Mouse (Mus musculus): Measurements from ENCODE around the gene Mgat1.

DNA sequence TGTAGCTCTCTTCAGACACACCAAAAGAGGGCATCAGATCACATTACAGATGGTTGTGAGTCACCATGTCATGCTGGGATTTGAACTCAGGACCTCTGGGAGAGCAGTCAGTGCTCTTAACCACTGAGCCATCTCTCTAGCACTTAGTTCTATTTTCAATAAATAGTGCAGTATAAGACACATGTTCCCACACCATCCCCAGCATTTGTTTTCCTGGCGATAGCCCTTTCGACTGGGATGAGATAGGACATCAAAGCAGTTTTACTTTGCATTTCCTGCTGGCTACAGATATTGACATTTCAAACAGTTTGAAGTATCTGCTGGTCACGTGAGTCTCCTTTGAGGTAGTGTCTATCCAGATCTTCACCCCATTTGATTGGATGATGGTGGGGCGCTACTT lies 26.4 kb downstream of the Mgat1 start:
- TF ChIP-seq POLR2A (IDR thresholded peaks at IDR 0.05; ENCODE audit: low read depth, low read length) (no peak), CTCF (IDR thresholded peaks at IDR 0.05; ENCODE audit: extremely low read depth, insufficient read length, insufficient replicate concordance, low read depth, low read length) (no peak)

All from small intestine, adult 2 months (tissue).